Mouse (Mus musculus): ENCODE measurements around the gene Galm.
"Not testable (repeated sequence)": the region's sequence is repeated elsewhere in the genome, so short reads cannot be mapped to it uniquely, and the experiment has no call there.

The Galm gene

GRCm38 (mm10) chr17:80213998-80214397 lies 86.7 kb downstream of the Galm start:
- not testable (repeated sequence) for DNase-seq (ENCODE audit: low spot score)

GRCm38 (mm10) chr17:80220131-80220530 lies 92.9 kb downstream of the Galm start:
- DNase-seq (ENCODE audit: low spot score): no peak

GRCm38 (mm10) chr17:80221202-80221601 lies 93.9 kb downstream of the Galm start:
- DNase-seq (ENCODE audit: low spot score): no peak

- no peak for DNase-seq (ENCODE audit: low spot score)
Observed at GRCm38 (mm10) chr17:80221890-80222628, 94.8 kb downstream of the Galm start.

- DNase-seq (ENCODE audit: low spot score): no peak
Observed at GRCm38 (mm10) chr17:80223829-80224228, 96.6 kb downstream of the Galm start.

- peak; percentile 90 for DNase-seq (ENCODE audit: low spot score)
Observed at GRCm38 (mm10) chr17:80224326-80225116, 97.2 kb downstream of the Galm start, which contains the start of gene Gemin6. Gene Gemin6 (plus strand): TSS chr17:80224441.

- not testable (repeated sequence) for DNase-seq (ENCODE audit: low spot score)
Observed at GRCm38 (mm10) chr17:80225142-80225541, 97.9 kb downstream of the Galm start.

- DNase-seq (ENCODE audit: low spot score): no peak
Observed at GRCm38 (mm10) chr17:80229396-80229795, 102.1 kb downstream of the Galm start.

- DNase-seq (ENCODE audit: low spot score): no peak
Observed at GRCm38 (mm10) chr17:80233844-80234243, 106.6 kb downstream of the Galm start.

- DNase-seq (ENCODE audit: low spot score): no peak
Observed at GRCm38 (mm10) chr17:80234376-80234775, 107.1 kb downstream of the Galm start.
